Mouse (Mus musculus): ENCODE results near the gene Gm20388. TPM values are rescaled to one million over a fixed set of nuclear protein-coding genes. Genes with fewer than 3 reads are reported as not detected.

Gene Gm20388
- total RNA-seq, 2 experiments from 2014 or later = 2.2 to 7.6 TPM

DNA sequence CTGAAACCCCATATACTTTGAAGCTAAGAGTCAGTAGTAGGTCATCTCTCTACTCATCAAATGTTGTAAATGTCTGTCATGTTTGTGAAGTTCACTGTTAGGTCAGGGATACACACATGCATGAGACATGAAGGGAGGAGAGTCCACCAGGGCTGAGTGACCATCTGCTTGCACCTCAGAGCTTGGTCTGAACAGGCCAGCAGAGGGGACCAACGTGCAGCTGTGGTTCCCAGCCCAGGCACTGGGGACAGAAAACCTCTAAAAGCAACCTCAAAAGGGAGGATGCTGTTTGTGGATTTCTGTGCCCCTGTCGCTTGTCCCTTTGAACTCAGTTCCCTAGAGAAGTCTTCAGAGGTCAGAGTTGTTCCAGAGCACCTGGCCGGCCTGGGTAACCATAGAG, 2534.6 kb downstream of the Gm20388 start:
- peak overlapping the region; percentile 96; the same call in 1 of the 2 replicates for H3K27ac ChIP-seq
- no peak for DNase-seq (ENCODE audit: low spot score in 2 of 2)
- no peak overlapping the region for H3K4me3 ChIP-seq
- TF ChIP-seq CTCF (conservative IDR thresholded peaks at IDR 0.05) = peak; percentile 41

DNA sequence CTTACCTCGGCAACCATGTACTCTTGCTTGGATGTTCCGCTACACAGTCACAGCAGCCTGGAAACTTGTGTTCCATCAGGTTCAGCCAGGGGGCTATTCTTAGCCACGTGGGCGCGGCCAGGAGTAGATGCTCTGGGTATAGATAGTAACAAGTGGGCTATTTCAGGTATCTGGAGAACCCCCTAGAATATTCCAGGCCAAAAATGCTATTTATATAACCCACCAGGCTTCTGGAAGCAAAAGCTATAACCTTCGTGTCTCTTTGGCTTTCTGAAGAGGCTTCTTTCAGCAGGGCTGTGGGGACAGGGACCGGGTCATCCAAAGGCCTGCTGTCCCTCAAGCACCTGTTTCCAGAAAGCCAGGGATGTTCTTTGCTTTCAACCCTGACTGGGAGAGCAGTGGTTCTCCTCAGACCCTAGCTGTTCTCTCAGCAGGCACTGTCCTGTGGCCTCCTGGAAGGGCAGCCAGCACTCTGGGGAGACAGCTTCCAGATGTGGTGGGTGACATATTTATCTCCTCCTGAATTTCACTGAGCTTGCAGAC, 2540.6 kb downstream of the Gm20388 start:
- Histone ChIP-seq H3K27ac (no peak overlapping the region), H3K4me3 (no peak overlapping the region)
- no peak for DNase-seq (ENCODE audit: low spot score in 2 of 2)
- no peak for TF ChIP-seq CTCF (conservative IDR thresholded peaks at IDR 0.05)

DNA sequence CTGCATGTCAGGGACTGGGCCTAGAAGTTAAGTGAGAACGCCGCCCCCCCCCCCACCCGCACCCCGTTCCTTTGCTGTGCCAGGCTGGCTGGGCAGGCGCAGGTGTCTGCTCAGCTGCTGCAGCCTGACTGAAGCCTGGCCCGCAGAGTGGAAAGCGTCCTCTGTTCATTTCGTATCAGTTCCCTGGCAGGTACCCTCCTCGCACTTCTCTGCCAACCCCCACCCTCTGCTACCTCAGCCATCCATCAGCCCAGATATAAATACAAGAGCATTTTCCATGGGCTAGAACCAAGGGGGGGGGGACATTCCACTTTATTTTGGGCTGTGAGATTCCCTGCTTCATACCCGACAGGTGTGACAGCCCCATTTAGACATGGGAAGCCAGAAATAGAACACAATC, 2541.5 kb downstream of the Gm20388 start:
- no peak for DNase-seq (ENCODE audit: low spot score in 2 of 2)
- Histone ChIP-seq H3K4me3 (no peak overlapping the region), H3K27ac (no peak overlapping the region)
- no peak for TF ChIP-seq CTCF (conservative IDR thresholded peaks at IDR 0.05)

DNA sequence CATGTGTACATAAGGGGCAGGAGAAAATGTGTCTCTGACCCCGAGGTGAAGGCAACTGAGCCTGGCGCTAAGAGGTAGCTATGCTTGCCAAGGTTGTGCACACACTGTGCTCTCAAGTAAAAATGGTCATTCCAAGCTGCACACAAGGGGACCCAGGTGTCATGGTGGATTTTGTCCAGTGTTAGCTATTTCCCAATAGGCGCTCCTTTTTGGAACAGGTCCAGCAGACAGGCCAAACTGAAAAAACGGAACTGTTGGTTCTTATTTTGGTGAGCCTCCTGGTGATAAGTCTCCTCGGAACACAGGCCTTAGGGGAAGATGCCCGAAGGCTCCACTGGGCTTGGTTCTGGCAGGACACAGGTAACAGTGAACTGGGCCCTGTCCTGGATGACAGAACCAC, 2543.8 kb downstream of the Gm20388 start:
- no peak for DNase-seq (ENCODE audit: low spot score in 2 of 2)
- H3K27ac ChIP-seq = no peak overlapping the region
- no peak for TF ChIP-seq CTCF (conservative IDR thresholded peaks at IDR 0.05)
- H3K4me3 ChIP-seq = no peak overlapping the region

DNA sequence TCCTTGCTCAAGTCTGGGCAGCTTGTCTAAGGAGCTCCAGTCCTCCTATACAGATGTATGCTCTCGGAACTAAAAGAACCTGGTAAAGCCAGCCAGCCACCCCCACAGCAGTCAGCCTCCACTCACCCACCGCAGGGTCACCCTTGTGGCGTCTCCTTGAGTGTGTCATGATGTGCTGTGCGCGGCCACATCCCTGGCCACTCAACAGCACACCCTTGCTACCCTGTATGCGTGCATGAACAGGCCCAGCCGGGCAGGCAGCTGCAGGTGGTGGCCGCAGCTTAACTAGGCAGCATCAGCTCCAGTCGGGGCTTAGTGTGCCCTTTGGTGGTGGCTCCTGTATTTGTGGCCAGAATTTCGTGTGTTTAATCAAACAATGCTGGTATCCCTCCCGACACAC, 2546.5 kb downstream of the Gm20388 start:
- TF ChIP-seq CTCF (conservative IDR thresholded peaks at IDR 0.05) = no peak
- no peak for DNase-seq (ENCODE audit: low spot score in 2 of 2)
- Histone ChIP-seq H3K4me3 (no peak overlapping the region), H3K27ac (no peak overlapping the region)

DNA sequence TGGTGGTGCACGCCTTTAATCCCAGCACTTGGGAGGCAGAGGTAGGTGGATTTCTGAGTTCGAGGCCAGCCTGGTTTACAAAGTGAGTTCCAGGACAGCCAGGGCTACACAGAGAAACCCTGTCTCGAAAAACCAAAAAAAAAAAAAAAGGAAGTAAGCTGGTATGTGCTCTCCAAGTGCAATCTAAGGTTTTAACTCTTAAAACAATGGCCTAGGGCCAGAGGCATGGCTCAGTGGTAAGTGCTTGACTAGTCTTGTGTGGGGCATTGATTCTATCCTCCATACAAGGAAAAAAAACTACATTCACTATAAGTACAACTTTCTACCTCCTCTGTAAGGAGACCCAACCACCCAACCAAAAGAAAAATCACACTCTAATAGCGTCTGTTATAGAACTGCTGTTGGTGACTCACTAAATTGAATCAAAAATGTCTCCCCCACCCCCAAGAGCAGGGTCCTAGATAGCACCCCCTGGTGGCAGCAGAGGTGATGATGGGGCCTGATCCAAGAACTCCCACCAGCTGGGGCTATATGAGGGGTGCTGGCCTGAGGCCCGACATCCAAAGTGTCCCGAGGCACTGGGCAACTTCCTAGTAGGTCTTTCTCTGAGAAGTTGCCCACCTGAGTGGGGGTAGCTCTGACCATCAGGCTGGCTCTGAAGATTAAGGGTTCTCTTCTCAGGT, 2548.7 kb downstream of the Gm20388 start:
- peak; percentile 71 for TF ChIP-seq CTCF (conservative IDR thresholded peaks at IDR 0.05)
- no peak for DNase-seq (ENCODE audit: low spot score in 2 of 2)
- Histone ChIP-seq H3K27ac (no peak overlapping the region), H3K4me3 (no peak overlapping the region)

DNA sequence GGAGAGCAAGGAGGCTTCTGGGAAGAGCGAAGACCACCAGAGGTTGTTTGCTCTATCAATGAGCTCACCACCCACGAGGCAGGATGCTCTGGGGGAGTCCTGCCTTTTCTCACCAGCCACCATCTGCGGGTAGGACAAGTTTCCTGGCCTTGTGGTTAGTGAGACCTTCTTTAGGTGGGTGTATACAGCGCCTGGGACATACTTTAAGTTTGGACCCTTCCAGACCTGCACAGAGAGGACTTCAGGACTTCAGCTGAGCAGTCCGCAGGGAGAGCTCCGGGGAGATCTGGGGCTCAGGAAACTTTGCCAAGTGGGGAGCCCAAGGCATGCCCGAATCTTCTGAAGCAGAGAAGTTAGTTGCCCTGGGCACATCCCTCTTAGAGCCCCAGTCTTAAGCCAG, 2549.3 kb downstream of the Gm20388 start:
- TF ChIP-seq CTCF (conservative IDR thresholded peaks at IDR 0.05) = no peak
- peak overlapping the region; percentile 46; the same call in 1 of the 2 replicates for H3K4me3 ChIP-seq
- no peak overlapping the region for H3K27ac ChIP-seq
- no peak for DNase-seq (ENCODE audit: low spot score in 2 of 2)

DNA sequence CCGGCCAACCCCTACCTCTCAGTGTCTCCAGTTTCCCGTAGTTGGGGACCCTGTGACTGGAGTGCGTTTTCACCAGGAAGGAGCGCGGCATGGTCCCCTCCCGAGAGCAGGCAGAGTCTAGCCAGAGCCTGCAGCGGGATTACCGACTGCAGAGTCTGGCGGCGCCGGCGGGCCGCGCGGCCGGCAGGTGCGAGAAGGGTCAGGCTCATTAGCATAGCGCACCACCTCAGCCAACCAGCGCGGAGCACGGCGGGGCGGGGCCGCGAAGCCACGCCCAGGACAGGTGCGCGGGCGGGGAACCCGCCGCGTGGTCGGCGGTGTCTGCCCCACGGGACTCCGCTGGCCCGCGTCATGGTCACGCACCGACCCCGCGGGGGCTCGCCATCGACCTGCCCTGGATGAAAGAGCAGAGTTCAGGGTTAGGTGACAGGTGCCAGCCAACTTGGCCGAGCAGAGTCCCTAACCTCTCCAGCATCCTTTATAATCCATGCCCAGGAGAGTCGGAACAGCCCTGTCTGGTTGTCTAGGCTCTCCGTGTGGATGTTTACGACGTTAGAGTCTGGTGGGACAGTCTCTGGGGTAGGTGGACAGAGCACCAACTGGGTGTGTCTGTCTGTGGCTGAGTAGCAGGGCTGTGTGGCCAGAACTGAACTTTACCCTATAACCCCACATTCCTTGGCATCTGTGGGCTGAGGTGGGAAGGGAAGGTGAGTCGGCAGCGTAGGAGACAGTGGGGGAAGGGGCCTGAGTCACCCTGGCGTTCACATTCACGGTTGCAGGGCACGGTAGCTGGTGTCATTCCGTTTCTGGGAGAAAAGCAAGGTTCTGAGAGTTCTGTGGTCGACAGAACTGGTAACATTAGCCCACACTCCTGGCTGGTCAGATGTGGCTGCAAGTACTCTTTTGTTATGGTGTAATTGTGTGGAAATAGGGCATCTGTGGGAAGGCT, 2550.2 kb downstream of the Gm20388 start, which contains the start of gene Snai3:
Snai3 (minus strand) TSS at position 210 of the 949 bp plus-strand sequence.
- Histone ChIP-seq H3K27ac (no peak within 1 kb of the TSS), H3K4me3 (peak within 1 kb of the TSS; percentile 46)
- DNase-seq (ENCODE audit: low spot score in 2 of 2) = no peak
- TF ChIP-seq CTCF (conservative IDR thresholded peaks at IDR 0.05) = no peak; the same call in 1 of the 2 replicates

DNA sequence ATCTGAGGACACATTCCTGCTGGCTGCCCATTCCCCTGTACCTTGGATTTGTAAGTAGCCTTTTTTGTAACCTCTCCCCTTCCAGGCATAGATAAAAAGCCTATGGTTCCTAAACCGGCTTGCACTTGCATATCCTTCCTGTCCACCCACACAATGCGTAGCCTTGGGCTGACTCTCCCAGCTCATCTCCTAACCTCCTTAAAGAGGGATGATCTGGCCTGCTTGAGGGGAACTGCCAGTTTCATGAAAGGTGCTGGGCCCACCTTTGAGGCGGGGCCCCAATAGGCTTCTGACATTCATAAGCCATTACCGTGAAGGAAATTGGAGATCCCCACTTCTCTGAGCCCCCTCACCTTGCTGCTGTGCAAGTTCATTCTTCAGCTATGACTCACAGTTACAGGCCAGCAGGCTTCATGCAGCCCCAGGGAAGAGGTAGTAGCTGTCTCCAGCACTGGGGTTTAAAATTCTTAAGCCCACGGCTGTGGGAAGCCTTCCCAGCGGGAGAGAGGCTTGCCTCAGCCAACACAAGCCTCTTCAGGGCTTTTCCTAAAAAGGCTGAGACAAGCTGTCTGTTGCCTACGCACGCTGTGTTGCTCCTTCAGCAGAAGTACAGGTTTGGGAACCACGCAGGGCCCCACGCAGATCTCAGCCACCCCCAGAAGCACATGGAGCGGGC, 2551.0 kb downstream of the Gm20388 start:
- DNase-seq (ENCODE audit: low spot score in 2 of 2) = peak in 1 of 2 experiments; percentile 70

DNA sequence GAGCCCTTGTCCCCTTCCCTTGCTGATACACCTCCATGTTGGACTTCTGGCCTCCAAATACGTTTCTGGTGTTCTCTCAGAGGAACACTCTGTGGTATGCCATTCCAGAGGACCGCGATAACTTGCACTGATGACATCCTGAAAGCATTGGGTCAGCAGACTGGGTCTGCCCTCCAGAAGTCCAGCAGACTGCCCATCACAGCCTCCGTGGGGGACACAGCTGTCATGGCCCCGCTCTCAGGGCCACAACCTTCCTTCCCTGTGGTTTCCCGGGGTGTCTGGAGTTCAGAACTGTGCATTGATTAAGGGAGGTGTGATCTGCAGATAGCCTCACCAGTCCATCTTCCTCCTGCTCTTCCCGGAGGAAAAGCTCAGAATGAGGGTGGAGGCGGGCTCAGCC, 2551.9 kb downstream of the Gm20388 start:
- DNase-seq (ENCODE audit: low spot score in 2 of 2) = no peak
- H3K4me3 ChIP-seq = no peak overlapping the region
- TF ChIP-seq CTCF (conservative IDR thresholded peaks at IDR 0.05) = no peak
- no peak overlapping the region for H3K27ac ChIP-seq

More for the DNA sequence above, 2551.0 kb downstream of the Gm20388 start:
- H3K27ac ChIP-seq = no peak overlapping the region
- no peak for TF ChIP-seq CTCF (conservative IDR thresholded peaks at IDR 0.05)
- no peak overlapping the region for H3K4me3 ChIP-seq

DNA sequence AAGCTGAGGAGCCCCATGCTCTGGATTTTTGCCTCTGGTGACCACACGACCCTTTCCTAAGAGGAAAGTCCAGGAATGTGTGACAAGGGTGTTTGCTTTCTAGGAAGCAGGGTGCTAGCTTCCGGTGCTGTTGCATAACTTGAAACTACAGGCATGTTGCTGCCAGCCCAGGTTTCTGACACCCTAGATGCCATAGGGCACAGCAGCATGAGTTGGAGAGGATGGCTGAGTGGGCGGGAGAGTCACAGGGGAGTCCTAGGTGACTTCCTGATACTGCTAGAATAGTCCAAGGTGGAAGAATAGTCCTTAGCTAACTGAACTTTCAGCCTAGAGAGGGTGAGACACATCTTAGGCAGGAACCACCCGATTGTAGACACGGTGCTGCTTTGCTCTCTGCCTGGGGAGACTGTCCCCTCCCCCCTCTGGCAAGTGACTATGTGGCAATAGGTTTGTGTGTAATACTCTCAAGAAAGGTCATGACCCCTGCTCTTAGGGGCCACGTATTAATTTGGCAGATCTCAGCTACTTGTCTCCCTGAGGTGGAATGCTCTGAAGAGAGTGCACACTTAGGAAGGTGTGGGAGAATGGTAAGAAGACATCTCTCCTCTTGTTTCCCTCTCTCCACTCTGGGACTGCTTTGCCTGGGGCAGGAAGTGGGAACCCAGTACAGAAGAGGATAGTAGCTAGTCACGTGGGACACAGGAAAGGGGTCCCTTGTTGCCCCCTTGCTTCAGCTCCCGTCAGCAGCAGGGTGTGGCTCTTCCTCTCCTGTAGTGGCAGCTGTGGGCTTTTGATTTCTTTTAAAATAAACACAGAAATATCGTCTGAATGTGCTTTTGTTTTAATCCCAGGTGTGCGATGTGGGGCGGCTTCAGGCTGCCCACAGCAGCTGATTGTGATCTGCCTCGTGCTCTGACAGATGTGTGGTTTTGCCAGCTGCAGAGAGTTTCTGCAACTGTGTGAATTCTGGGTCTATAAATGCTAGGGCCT, 2553.3 kb downstream of the Gm20388 start:
- TF ChIP-seq CTCF (conservative IDR thresholded peaks at IDR 0.05) = no peak
- no peak for DNase-seq (ENCODE audit: low spot score in 2 of 2)
- Histone ChIP-seq H3K4me3 (no peak overlapping the region), H3K27ac (no peak overlapping the region)
